In genomic region chr19:17251453-17251852, GRCm38 (mm10) we compare ENCODE assay signal across 27 mouse cellular contexts.
DNase-seq lines count a peak whose midpoint lies in the region; ATAC-seq and TF ChIP-seq lines count a peak whose summit lies in the region.
"Had no signal": no experiment of that assay in that cellular context is flagged by ENCODE, and none has a peak within 500 bp of the region (broad histone marks: within the 10 kb centered on the region; RNA-seq: fewer than 3 reads in every experiment).

No protein-coding gene starts in this region.

- H3K4me2 ChIP-seq in forebrain, embryonic 15.5 days (replicated peaks) = no peak overlapping the region
- H3K4me2 ChIP-seq: embryonic facial prominence, embryonic 13.5 days; forebrain, embryonic 12.5 days; heart, embryonic 11.5 days; hindbrain, embryonic 12.5 days; hindbrain, embryonic 15.5 days had no signal

- H3K36me3 ChIP-seq in spleen, adult 2 months (ENCODE audit: control insufficient read depth, insufficient read depth, low read length) = no peaks in the 10 kb centered on the region
- H3K36me3 ChIP-seq in splenic B cell, adult 2 months (ENCODE audit: control insufficient read depth, insufficient read depth, low read length, poor library complexity, severe bottlenecking) = no peaks in the 10 kb centered on the region
- H3K36me3 ChIP-seq in forebrain, embryonic 15.5 days = no peaks in the 10 kb centered on the region
- H3K36me3 ChIP-seq: embryonic facial prominence, embryonic 10.5 days; embryonic facial prominence, embryonic 13.5 days; forebrain, embryonic 12.5 days; G1E; hindbrain, embryonic 12.5 days; hindbrain, embryonic 15.5 days had no signal

- peak overlapping the region; percentile 24; the same call in 1 of the 2 replicates for H3K4me3 ChIP-seq in spleen, adult 2 months (ENCODE audit: extremely low read depth, insufficient read depth, insufficient read length)
- H3K4me3 ChIP-seq in forebrain, embryonic 15.5 days = no peak overlapping the region
- H3K4me3 ChIP-seq: embryonic facial prominence, embryonic 10.5 days; embryonic facial prominence, embryonic 13.5 days; erythroblast, embryonic 14.5 days; forebrain, embryonic 12.5 days; gastrocnemius, adult 2 months; hindbrain, embryonic 12.5 days; hindbrain, embryonic 15.5 days had no signal

- H3K27me3 ChIP-seq in spleen, adult 2 months (ENCODE audit: control insufficient read depth, insufficient read depth, low read length) = no peaks in the 10 kb centered on the region
- no peaks in the 10 kb centered on the region for H3K27me3 ChIP-seq in splenic B cell, adult 2 months (ENCODE audit: control insufficient read depth, insufficient read depth, low read length, poor library complexity, severe bottlenecking)
- H3K27me3 ChIP-seq in forebrain, embryonic 15.5 days = no peaks in the 10 kb centered on the region
- H3K27me3 ChIP-seq: embryonic facial prominence, embryonic 13.5 days; forebrain, embryonic 12.5 days; hindbrain, embryonic 12.5 days; hindbrain, embryonic 15.5 days; Patski had no signal

- no peak for TF ChIP-seq POLR2A in spleen, adult 2 months (IDR thresholded peaks at IDR 0.05; ENCODE audit: low read depth, low read length)

- peak overlapping the region; percentile 75 for H3K27ac ChIP-seq in spleen, adult 2 months (ENCODE audit: insufficient read depth, low read length)
- no peak overlapping the region for H3K27ac ChIP-seq in forebrain, embryonic 15.5 days (replicated peaks)
- H3K27ac ChIP-seq: embryonic facial prominence, embryonic 10.5 days; embryonic facial prominence, embryonic 13.5 days; forebrain, embryonic 12.5 days; gastrocnemius, adult 2 months; hindbrain, embryonic 12.5 days; hindbrain, embryonic 15.5 days had no signal

- no peak for ATAC-seq in forebrain, embryonic 15.5 days (replicated peaks)
- ATAC-seq: forebrain, postnatal 0 days; inflammation-experienced regulatory T-cells, adult 6 months; Patski had no signal

- peaks cover 45% of the 10 kb centered on the region for H3K4me1 ChIP-seq in spleen, adult 2 months (ENCODE audit: control insufficient read depth, insufficient read depth, insufficient read length)
- no peaks in the 10 kb centered on the region for H3K4me1 ChIP-seq in forebrain, embryonic 15.5 days
- H3K4me1 ChIP-seq: embryonic facial prominence, embryonic 13.5 days; forebrain, embryonic 12.5 days; hindbrain, embryonic 15.5 days had no signal

- no peak overlapping the region for H3K9ac ChIP-seq in forebrain, embryonic 15.5 days (replicated peaks)
- H3K9ac ChIP-seq: embryonic facial prominence, embryonic 13.5 days; forebrain, embryonic 12.5 days; forebrain, postnatal 0 days; hindbrain, embryonic 12.5 days; hindbrain, embryonic 15.5 days had no signal

- WGBS in spleen, adult 2 months = 28% methylated on average over 8 of the region's 8 CpGs
- 88% methylated on average over 8 of the region's 8 CpGs for WGBS in forebrain, embryonic 15.5 days

- DNase-seq in spleen, adult 2 months (ENCODE audit: low read depth in 1 of 2, low spot score in 2 of 2) = peak; percentile 19 to 33
- DNase-seq in spleen, adult 12 weeks (ENCODE audit: low spot score) = no peak
- DNase-seq in B cell, adult 2 months = peak; percentile 39 to 41
- DNase-seq in induced T-regulatory cell, adult 2 months (ENCODE audit: low read depth) = peak; percentile 15
- DNase-seq in splenic B cell, adult 2 months (ENCODE audit: low read depth, low spot score) = peak; percentile 68
- DNase-seq in layer of hippocampus, postnatal 10 days (ENCODE audit: low spot score in 2 of 2) = no peak
- DNase-seq: adrenal gland, postnatal 10 days; cerebellum, adult 11-12 months; cerebellum, adult 8-10 months; cerebellum, postnatal 10 days; cerebellum, postnatal 36 days; embryo, embryonic 11 days; forebrain, postnatal 0 days; gastrocnemius, adult 2 months; gastrocnemius, postnatal 14 days; heart, adult 11 months had no signal

- H3K9me3 ChIP-seq in forebrain, embryonic 15.5 days = no peaks in the 10 kb centered on the region
- H3K9me3 ChIP-seq: embryonic facial prominence, embryonic 10.5 days; embryonic facial prominence, embryonic 13.5 days; forebrain, embryonic 12.5 days; G1E; hindbrain, embryonic 12.5 days; hindbrain, embryonic 15.5 days had no signal

- TF ChIP-seq CTCF in spleen, adult 2 months (IDR thresholded peaks at IDR 0.05; ENCODE audit: extremely low read depth, insufficient read depth, insufficient read length, insufficient replicate concordance) = no peak

Comparison
In these comparisons a context has a peak if more than half of its experiments do, and no peak if none do; other contexts are left out.
1. DNase-seq: peak in spleen, adult 2 months (2 of 2), B cell, adult 2 months (2 of 2), induced T-regulatory cell, adult 2 months (single experiment) and splenic B cell, adult 2 months (single experiment); none in spleen, adult 12 weeks (single experiment) and layer of hippocampus, postnatal 10 days (0 of 2).